Mouse (Mus musculus) lung, postnatal 0 days (tissue): Measurements from ENCODE around the gene Chmp1a. TPM values are rescaled to one million over a fixed set of nuclear protein-coding genes. Genes with fewer than 3 reads are reported as not detected.

Source experiments
- ATAC-seq: fragments of 200-750 bp; cut with Nextera tagmentation; 2 replicates; pipeline ENCODE4 v1.8.0; 2017; ENCODE audit warnings: moderate library complexity
- DNase-seq: peaks from one replicate; pipeline ENCODE4 v3.0.0-alpha.2; 2016; ENCODE audit warnings: low spot score
- H3K27ac ChIP-seq: fragments of 300-500 bp; sonication (generic); 2 replicates; pipeline ENCODE4 v1.5.1; 2014; ENCODE audit warnings: antibody characterized with exemption, mild to moderate bottlenecking, low read length, mixed read lengths
- H3K27me3 ChIP-seq: fragments of 300-500 bp; sonication (generic); replicated peaks from 2 replicates; pipeline ENCODE4 v1.6.1; 2014; ENCODE audit warnings: low read length, mixed read lengths; ENCODE audit not compliant: insufficient read depth
- H3K36me3 ChIP-seq: fragments of 300-500 bp; sonication (generic); 2 replicates; pipeline ENCODE4 v1.6.1; 2014; ENCODE audit warnings: low read length, mixed read lengths; ENCODE audit not compliant: insufficient read depth
- H3K4me1 ChIP-seq: fragments of 300-500 bp; sonication (generic); 2 replicates; pipeline ENCODE4 v1.6.1; 2014; ENCODE audit warnings: antibody characterized with exemption, low read depth, low read length, mixed read lengths; ENCODE audit not compliant: insufficient read depth
- H3K4me2 ChIP-seq: fragments of 300-500 bp; sonication (generic); replicated peaks from 2 replicates; pipeline ENCODE4 v1.6.1; 2014; ENCODE audit warnings: low read depth, mild to moderate bottlenecking, low read length, moderate library complexity, mixed read lengths
- H3K4me3 ChIP-seq: fragments of 300-500 bp; sonication (generic); 2 replicates; pipeline ENCODE4 v1.5.1; 2014; ENCODE audit warnings: low read depth, low read length
- H3K9ac ChIP-seq: fragments of 300-500 bp; sonication (generic); replicated peaks from 2 replicates; pipeline ENCODE4 v1.6.1; 2014; ENCODE audit warnings: low read depth, mild to moderate bottlenecking
- H3K9me3 ChIP-seq: fragments of 300-500 bp; sonication (generic); 2 replicates; pipeline ENCODE4 v1.6.1; 2016; ENCODE audit warnings: low read length, mixed read lengths
- CTCF ChIP-seq: IDR thresholded peaks from 2 replicates; pipeline ENCODE4 v1.5.1; 2016; ENCODE audit warnings: antibody characterized with exemption, mild to moderate bottlenecking
- EP300 ChIP-seq: IDR thresholded peaks from 2 replicates; pipeline ENCODE4 v1.6.1; 2016; ENCODE audit warnings: antibody characterized with exemption, mild to moderate bottlenecking, control low read depth
- WGBS: fragments of 180-500 bp; shearing (Covaris S2); extraction: QIAGEN DNeasy Blood & Tissue Kit; methylation state at CpG from one replicate; pipeline ENCODE4 v1.1.7; 2014; 5-methylcytosine and 5-hydroxymethylcytosine counted together
- polyA plus RNA-seq: library from polyadenylated mRNA; unstranded; fragments of >200 nt; fragmentation: Nextera tagmentation; extraction: Ambion mirVana; gene quantifications from 2 replicates; pipeline ENCODE4 v1.2.1, GENCODE M21; 2015

The Chmp1a gene
- polyA plus RNA-seq, 1 experiment from 2014 or later: 130 TPM

DNA sequence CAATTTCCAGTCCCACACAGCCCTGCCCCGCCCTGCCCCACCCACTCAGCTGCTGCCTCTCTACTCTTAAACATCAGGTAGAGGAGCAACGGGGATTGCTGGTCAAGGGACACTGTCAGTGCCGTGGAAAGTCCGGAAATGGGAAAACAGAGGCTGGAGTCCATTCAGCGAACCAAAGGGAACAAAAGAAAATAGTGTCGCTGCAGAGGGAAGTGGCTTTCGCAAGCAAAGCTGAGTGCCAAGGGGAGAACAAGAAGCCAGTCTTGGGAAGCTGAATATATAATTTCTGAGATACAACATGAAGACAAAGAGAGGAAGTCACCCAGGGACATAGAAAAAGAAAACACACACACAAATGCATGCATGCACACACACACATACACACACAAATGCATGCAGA is 23.7 kb downstream of the Chmp1a start:
- Histone ChIP-seq H3K9me3 (no peaks in the 10 kb centered on the region), H3K4me2 (peak overlapping the region; percentile 51), H3K4me1 (0 out of 2 replicates have a peak, but pooled peaks cover 2% of the 10 kb centered on the region), H3K4me3 (no peak overlapping the region), H3K9ac (no peak overlapping the region), H3K27me3 (no peaks in the 10 kb centered on the region), H3K36me3 (no peaks in the 10 kb centered on the region), H3K27ac (peak overlapping the region; percentile 55)
- 35% methylated on average over 7 of the region's 7 CpGs for WGBS
- no peak for ATAC-seq
- TF ChIP-seq CTCF: no peak
- TF ChIP-seq EP300: no peak
- DNase-seq: peak; percentile 50

DNA sequence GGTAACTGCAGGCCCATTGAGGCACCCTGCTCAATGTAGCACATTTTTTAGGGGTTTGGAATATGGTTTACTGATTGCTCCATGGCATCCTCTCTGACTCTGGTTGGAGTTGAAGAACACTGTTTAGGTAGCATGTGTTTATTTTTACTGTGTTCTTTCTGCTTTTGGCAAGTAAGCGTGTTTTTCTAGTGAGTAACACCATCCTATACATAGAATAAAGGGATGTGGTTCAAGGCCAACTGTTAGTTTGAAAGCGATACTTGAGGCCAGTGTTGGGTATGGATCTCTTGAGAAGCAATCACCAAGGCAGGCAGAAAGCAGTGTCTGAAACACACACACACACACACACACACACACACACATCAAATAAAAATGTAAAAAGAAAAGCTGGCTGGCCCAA is 24.6 kb downstream of the Chmp1a start:
- 43% methylated on average over 2 of the region's 2 CpGs for WGBS
- H3K4me1 ChIP-seq: 0 out of 2 replicates have a peak, but pooled peaks cover 2% of the 10 kb centered on the region

DNA sequence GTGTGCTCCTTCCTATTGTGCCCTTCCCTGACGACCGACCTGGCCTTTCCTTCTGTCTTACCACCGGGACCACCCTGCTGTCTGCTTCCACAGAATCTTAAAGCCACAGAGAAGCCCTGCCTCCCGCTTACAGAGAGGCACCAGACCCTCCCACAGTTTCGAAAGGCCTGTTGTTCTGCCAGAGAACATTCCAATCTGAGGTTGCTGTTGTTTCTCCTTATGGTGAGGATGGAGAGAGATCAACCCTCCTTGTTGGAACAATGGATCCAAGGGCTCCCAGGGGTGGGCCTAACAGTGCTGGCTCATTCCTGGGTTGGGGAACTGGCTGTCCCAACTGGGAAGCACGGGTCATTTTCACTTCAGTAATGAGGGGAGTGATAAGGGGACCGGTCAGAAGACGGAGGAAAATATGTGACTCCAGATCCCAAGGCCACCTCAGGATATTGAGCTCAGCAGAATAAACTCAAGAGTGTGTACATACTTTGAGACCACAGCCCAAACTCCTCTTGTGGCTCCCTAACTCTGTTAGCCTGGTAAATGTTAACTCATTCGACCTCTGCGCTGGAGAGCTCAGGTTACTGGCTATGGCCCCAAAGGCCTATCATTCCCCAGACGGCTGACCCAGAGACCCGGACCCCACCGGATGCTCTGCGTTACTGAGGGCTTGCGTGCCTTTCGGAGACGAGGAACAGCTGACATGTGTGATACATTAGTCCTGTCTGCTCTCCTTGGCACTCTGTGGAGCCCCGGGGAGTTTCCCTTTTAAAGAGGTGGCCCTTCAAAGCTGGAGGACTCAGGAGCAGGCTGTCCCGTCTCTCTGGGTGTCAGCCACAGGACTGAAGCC is 26.8 kb downstream of the Chmp1a start, which contains the start of gene Dpep1:
Gene Dpep1, plus strand, starts transcription at position 677 of the 844 bp plus-strand sequence.
- peak within 1 kb of the TSS; percentile 50 for H3K9ac ChIP-seq
- peak within 1 kb of the TSS; percentile 51 for H3K4me2 ChIP-seq
- peak within 1 kb of the TSS; percentile 30 for H3K4me3 ChIP-seq
- WGBS: 18% methylated on average over 19 of the region's 19 CpGs
- peak; percentile 92 for TF ChIP-seq EP300
- no peak for TF ChIP-seq CTCF
- H3K27ac ChIP-seq: peak within 1 kb of the TSS; percentile 89
- no peaks in the 10 kb centered on the region for H3K27me3 ChIP-seq
- DNase-seq (peak; percentile 93), ATAC-seq (peak; percentile 82)
- H3K9me3 ChIP-seq: no peaks in the 10 kb centered on the region
- H3K36me3 ChIP-seq: no peaks in the 10 kb centered on the region
- H3K4me1 ChIP-seq: 0 out of 2 replicates have a peak, but pooled peaks cover 2% of the 10 kb centered on the region

More for the DNA sequence above, 24.6 kb downstream of the Chmp1a start:
- Histone ChIP-seq H3K4me2 (peak overlapping the region; percentile 51), H3K4me3 (peak overlapping the region; percentile 2; the same call in 1 of the 2 replicates), H3K27me3 (no peaks in the 10 kb centered on the region), H3K27ac (peak overlapping the region; percentile 55), H3K9ac (no peak overlapping the region), H3K36me3 (no peaks in the 10 kb centered on the region), H3K9me3 (no peaks in the 10 kb centered on the region)
- DNase-seq: peak; percentile 7
- TF ChIP-seq CTCF: no peak
- TF ChIP-seq EP300: no peak
- ATAC-seq: no peak

DNA sequence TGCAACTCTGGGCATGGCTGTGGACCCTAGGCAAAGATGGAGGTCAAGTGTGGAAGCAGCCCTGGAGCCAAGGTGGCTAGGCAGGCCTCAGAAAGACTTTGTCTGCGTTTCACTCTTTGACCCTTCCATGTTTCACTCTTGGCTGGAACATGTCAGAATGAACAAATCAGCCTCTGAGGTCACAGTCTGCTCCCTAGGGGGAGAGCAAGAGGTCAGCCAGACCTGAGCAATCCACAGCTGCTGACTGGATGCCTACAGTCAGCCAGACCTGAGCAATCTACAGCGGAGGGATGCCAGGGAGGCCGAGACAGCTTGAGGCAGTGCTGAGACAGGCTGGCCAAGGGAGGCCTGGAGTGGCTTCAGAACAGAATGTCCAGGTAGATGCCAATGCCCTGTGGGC is 31.2 kb downstream of the Chmp1a start:
- no peak overlapping the region for H3K9ac ChIP-seq
- no peak overlapping the region for H3K27ac ChIP-seq
- 0 out of 2 replicates have a peak, but pooled peaks cover 2% of the 10 kb centered on the region for H3K4me1 ChIP-seq
- H3K4me2 ChIP-seq: no peak overlapping the region
- no peaks in the 10 kb centered on the region for H3K27me3 ChIP-seq
- WGBS: 57% methylated on average over 3 of the region's 3 CpGs
- no peaks in the 10 kb centered on the region for H3K36me3 ChIP-seq
- H3K9me3 ChIP-seq: no peaks in the 10 kb centered on the region
- ATAC-seq (no peak), DNase-seq (no peak)
- no peak for TF ChIP-seq CTCF
- TF ChIP-seq EP300: no peak
- no peak overlapping the region for H3K4me3 ChIP-seq

DNA sequence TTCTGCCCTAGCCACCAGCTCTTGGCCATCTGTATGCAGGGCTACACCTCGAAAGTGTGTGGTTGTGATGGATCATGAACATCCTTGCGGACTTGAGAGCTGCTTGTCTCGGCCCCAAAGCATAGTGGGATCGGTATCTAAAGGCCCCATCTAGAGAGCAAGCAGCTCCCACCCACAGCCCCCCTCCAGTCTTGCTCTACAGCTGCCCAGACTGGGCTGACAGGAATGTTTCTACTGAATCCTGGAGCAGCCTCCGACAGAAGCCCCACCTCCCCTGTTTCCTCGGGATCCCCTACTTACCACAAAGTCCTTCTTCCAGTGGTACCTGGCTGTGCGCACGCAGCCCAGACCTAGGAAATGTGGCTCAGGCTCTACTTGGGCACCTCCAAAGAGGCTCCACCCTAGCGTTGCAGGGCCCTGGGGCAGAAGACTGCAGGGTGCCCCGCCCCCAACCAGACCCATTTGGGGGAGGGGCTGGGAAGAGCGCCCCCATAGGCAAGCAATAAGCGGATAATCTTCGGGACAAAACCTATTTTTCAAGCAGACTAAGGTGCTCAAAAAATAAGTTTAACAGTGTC is 54.6 kb downstream of the Chmp1a start, which contains the start of gene Sult5a1:
Gene Sult5a1, minus strand, starts transcription at position 428 of the 578 bp plus-strand sequence.
- Histone ChIP-seq H3K36me3 (no peaks in the 10 kb centered on the region), H3K27ac (peak within 1 kb of the TSS; percentile 32), H3K9me3 (no peaks in the 10 kb centered on the region), H3K4me3 (no peak within 1 kb of the TSS), H3K27me3 (no peaks in the 10 kb centered on the region), H3K9ac (no peak within 1 kb of the TSS), H3K4me2 (peak within 1 kb of the TSS; percentile 32), H3K4me1 (peaks cover 5% of the 10 kb centered on the region; the same call in 1 of the 2 replicates)
- peak; percentile 53 for ATAC-seq
- 23% methylated on average over 13 of the region's 13 CpGs for WGBS
- peak; percentile 51 for DNase-seq
- TF ChIP-seq EP300 (no peak), CTCF (peak; percentile 41)

DNA sequence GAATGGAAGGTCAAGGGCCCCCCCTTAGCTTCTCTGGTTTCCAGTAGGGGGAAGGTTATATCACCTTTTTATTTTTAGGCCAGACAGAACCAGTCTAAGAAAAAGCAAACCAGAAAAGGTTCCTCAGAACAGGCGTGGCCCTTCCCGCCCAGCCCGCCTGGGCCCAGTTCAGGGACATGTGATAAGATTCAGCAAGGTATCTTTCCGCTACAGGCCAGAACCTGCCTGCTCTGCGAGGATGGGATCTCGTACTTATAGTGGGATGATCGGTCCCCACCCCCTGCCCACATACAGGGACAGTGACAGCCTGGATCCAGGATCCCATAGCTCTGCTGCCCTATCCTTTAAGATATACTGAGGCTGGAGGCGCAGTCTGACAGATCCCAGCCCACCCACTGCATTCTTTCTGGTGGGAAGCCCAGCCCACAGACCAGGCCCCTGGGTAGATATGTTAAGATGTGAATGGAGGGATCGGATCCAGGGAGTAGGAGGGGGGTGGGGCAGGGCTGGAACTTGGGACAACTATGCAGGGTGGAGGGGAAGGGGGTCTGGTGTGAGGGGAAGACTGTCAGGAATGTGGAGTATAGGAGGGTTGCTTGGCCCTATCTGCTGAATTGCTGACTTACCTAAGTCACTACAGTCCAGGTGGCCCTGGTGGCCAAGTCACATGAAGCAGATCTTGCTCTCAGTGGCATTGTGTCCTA is 56.3 kb downstream of the Chmp1a start:
- Histone ChIP-seq H3K9me3 (no peaks in the 10 kb centered on the region), H3K27me3 (no peaks in the 10 kb centered on the region), H3K4me2 (no peak overlapping the region), H3K4me3 (no peak overlapping the region), H3K4me1 (peaks cover 5% of the 10 kb centered on the region; the same call in 1 of the 2 replicates), H3K9ac (no peak overlapping the region), H3K27ac (no peak overlapping the region), H3K36me3 (no peaks in the 10 kb centered on the region)
- no peak for DNase-seq
- WGBS: 71% methylated on average over 9 of the region's 9 CpGs
- TF ChIP-seq CTCF (no peak), EP300 (no peak)
- ATAC-seq: no peak
